Mouse (Mus musculus): ENCODE data around the gene Unc119b. TPM values are rescaled to one million over a fixed set of nuclear protein-coding genes. Genes with fewer than 3 reads are reported as not detected.
"Not testable (repeated sequence)": the region's sequence is repeated elsewhere in the genome, so short reads cannot be mapped to it uniquely, and the experiment has no call there.

Unc119b gene
- polyA plus RNA-seq, 1 experiment from 2014 or later = 8.0 TPM

GRCm38 (mm10) chr5:115073306-115073705 is 61.5 kb downstream of the Unc119b start:
- H3K9ac ChIP-seq (replicated peaks); H3K27me3 ChIP-seq (ENCODE audit: insufficient read depth, low read length); DNase-seq; H3K4me3 ChIP-seq (ENCODE audit: low read depth, low read length); ATAC-seq; H3K9me3 ChIP-seq (ENCODE audit: low read length): not testable (repeated sequence)
- peak overlapping the region; percentile 56 for H3K4me2 ChIP-seq (ENCODE audit: low read depth, low read length)
- H3K4me1 ChIP-seq (ENCODE audit: insufficient read depth) = peaks cover 62% of the 10 kb centered on the region
- peaks cover 18% of the 10 kb centered on the region for H3K36me3 ChIP-seq (replicated peaks; ENCODE audit: insufficient read depth, low read length)
- WGBS (ENCODE audit: insufficient replicate concordance) = 51% methylated on average over 7 of the region's 8 CpGs
- TF ChIP-seq EP300 (IDR thresholded peaks at IDR 0.05; ENCODE audit: low read depth) = peak; percentile 89
- H3K27ac ChIP-seq (ENCODE audit: low read depth) = peak overlapping the region; percentile 58; the same call in 1 of the 2 replicates

Other genes with a start within 250 kb of the Unc119b start
- gene Oasl2, start 238.0 kb downstream of the Unc119b start, polyA plus RNA-seq (2015; fragmentation: Nextera tagmentation; extraction: Ambion mirVana) = 7.8 and 10.1 TPM in 2 replicates
- gene Oasl1, start 211.7 kb downstream of the Unc119b start, polyA plus RNA-seq (2015; fragmentation: Nextera tagmentation; extraction: Ambion mirVana) = 2.2 TPM in 2 replicates
- gene 2210016L21Rik, start 192.8 kb downstream of the Unc119b start, polyA plus RNA-seq (2015; fragmentation: Nextera tagmentation; extraction: Ambion mirVana) = 10.4 and 15.3 TPM in 2 replicates
- gene Hnf1a, start 163.9 kb downstream of the Unc119b start, polyA plus RNA-seq (2015; fragmentation: Nextera tagmentation; extraction: Ambion mirVana) = 5.6 and 7.0 TPM in 2 replicates
- gene Sppl3, start 123.8 kb downstream of the Unc119b start, polyA plus RNA-seq (2015; fragmentation: Nextera tagmentation; extraction: Ambion mirVana) = 9.2 and 11.5 TPM in 2 replicates
- gene Gm10401, start 36.7 kb downstream of the Unc119b start, polyA plus RNA-seq (2015; fragmentation: Nextera tagmentation; extraction: Ambion mirVana) = 6.0 and 6.6 TPM in 2 replicates
- 87.9 and 93.4 TPM in 2 replicates for gene Acads, start 15.6 kb downstream of the Unc119b start, polyA plus RNA-seq (2015; fragmentation: Nextera tagmentation; extraction: Ambion mirVana)
- gene Mlec, start 23.2 kb upstream of the Unc119b start, polyA plus RNA-seq (2015; fragmentation: Nextera tagmentation; extraction: Ambion mirVana) = 8.2 and 10.1 TPM in 2 replicates
- not detected in 2 replicates for gene Cabp1, start 59.4 kb upstream of the Unc119b start, polyA plus RNA-seq (2015; fragmentation: Nextera tagmentation; extraction: Ambion mirVana)
- 58.7 and 61.8 TPM in 2 replicates for gene Pop5, start 100.9 kb upstream of the Unc119b start, polyA plus RNA-seq (2015; fragmentation: Nextera tagmentation; extraction: Ambion mirVana)
- 75.4 and 78.4 TPM in 2 replicates for gene Rnf10, start 137.9 kb upstream of the Unc119b start, polyA plus RNA-seq (2015; fragmentation: Nextera tagmentation; extraction: Ambion mirVana)
- 19.5 and 19.6 TPM in 2 replicates for gene Coq5, start 144.7 kb upstream of the Unc119b start, polyA plus RNA-seq (2015; fragmentation: Nextera tagmentation; extraction: Ambion mirVana)
- 388 and 399 TPM in 2 replicates for gene Dynll1, start 166.0 kb upstream of the Unc119b start, polyA plus RNA-seq (2015; fragmentation: Nextera tagmentation; extraction: Ambion mirVana)
- gene Srsf9, start 192.2 kb upstream of the Unc119b start, polyA plus RNA-seq (2015; fragmentation: Nextera tagmentation; extraction: Ambion mirVana) = 86.0 and 90.6 TPM in 2 replicates
- 11.7 and 12.1 TPM in 2 replicates for gene Gatc, start 206.2 kb upstream of the Unc119b start, polyA plus RNA-seq (2015; fragmentation: Nextera tagmentation; extraction: Ambion mirVana)
- 20.3 and 24.2 TPM in 2 replicates for gene Triap1, start 206.2 kb upstream of the Unc119b start, polyA plus RNA-seq (2015; fragmentation: Nextera tagmentation; extraction: Ambion mirVana)
- 936 and 952 TPM in 2 replicates for gene Cox6a1, start 214.0 kb upstream of the Unc119b start, polyA plus RNA-seq (2015; fragmentation: Nextera tagmentation; extraction: Ambion mirVana)

Measured in liver, postnatal 0 days (tissue).